Mouse (Mus musculus): ENCODE results near the gene Arhgap15. TPM values are rescaled to one million over a fixed set of nuclear protein-coding genes. Genes with fewer than 3 reads are reported as not detected.

Gene Arhgap15
- polyA plus RNA-seq, 1 experiment = 0.20 TPM

GRCm38 (mm10) chr2:43992510-43992909 lies 243.9 kb downstream of the Arhgap15 start:
- Histone ChIP-seq H3K27ac (ENCODE audit: insufficient read depth, low read depth, low read length) (no peak overlapping the region), H3K4me1 (ENCODE audit: control insufficient read depth, insufficient read depth, insufficient read length, low read length) (no peaks in the 10 kb centered on the region), H3K4me3 (ENCODE audit: low read depth, low read length) (no peak overlapping the region), H3K27me3 (ENCODE audit: control insufficient read depth, insufficient read depth, low read length) (no peaks in the 10 kb centered on the region), H3K36me3 (ENCODE audit: control insufficient read depth, insufficient read depth, low read length) (no peaks in the 10 kb centered on the region)
- WGBS = 80% methylated on average over 7 of the region's 7 CpGs
- TF ChIP-seq CTCF (IDR thresholded peaks at IDR 0.05; ENCODE audit: extremely low read depth, insufficient read length, insufficient replicate concordance, low read depth, low read length) (no peak), POLR2A (IDR thresholded peaks at IDR 0.05; ENCODE audit: low read depth, low read length) (no peak)

GRCm38 (mm10) chr2:44002454-44002853 lies 253.8 kb downstream of the Arhgap15 start:
- H3K27ac ChIP-seq (ENCODE audit: insufficient read depth, low read depth, low read length) = no peak overlapping the region
- no peak for TF ChIP-seq POLR2A (IDR thresholded peaks at IDR 0.05; ENCODE audit: low read depth, low read length)
- TF ChIP-seq CTCF (IDR thresholded peaks at IDR 0.05; ENCODE audit: extremely low read depth, insufficient read length, insufficient replicate concordance, low read depth, low read length) = no peak
- WGBS = 84% methylated on average over 1 of the region's 1 CpGs
- no peaks in the 10 kb centered on the region for H3K36me3 ChIP-seq (ENCODE audit: control insufficient read depth, insufficient read depth, low read length)
- H3K4me3 ChIP-seq (ENCODE audit: low read depth, low read length) = no peak overlapping the region
- H3K27me3 ChIP-seq (ENCODE audit: control insufficient read depth, insufficient read depth, low read length) = no peaks in the 10 kb centered on the region
- no peaks in the 10 kb centered on the region for H3K4me1 ChIP-seq (ENCODE audit: control insufficient read depth, insufficient read depth, insufficient read length, low read length)

GRCm38 (mm10) chr2:44010249-44010648 lies 261.6 kb downstream of the Arhgap15 start:
- no peaks in the 10 kb centered on the region for H3K36me3 ChIP-seq (ENCODE audit: control insufficient read depth, insufficient read depth, low read length)
- no peaks in the 10 kb centered on the region for H3K27me3 ChIP-seq (ENCODE audit: control insufficient read depth, insufficient read depth, low read length)
- H3K4me1 ChIP-seq (ENCODE audit: control insufficient read depth, insufficient read depth, insufficient read length, low read length) = no peaks in the 10 kb centered on the region
- no peak overlapping the region for H3K27ac ChIP-seq (ENCODE audit: insufficient read depth, low read depth, low read length)
- TF ChIP-seq CTCF (IDR thresholded peaks at IDR 0.05; ENCODE audit: extremely low read depth, insufficient read length, insufficient replicate concordance, low read depth, low read length) (no peak), POLR2A (IDR thresholded peaks at IDR 0.05; ENCODE audit: low read depth, low read length) (no peak)
- no peak overlapping the region for H3K4me3 ChIP-seq (ENCODE audit: low read depth, low read length)
- WGBS = 63% methylated on average over 1 of the region's 1 CpGs

DNA sequence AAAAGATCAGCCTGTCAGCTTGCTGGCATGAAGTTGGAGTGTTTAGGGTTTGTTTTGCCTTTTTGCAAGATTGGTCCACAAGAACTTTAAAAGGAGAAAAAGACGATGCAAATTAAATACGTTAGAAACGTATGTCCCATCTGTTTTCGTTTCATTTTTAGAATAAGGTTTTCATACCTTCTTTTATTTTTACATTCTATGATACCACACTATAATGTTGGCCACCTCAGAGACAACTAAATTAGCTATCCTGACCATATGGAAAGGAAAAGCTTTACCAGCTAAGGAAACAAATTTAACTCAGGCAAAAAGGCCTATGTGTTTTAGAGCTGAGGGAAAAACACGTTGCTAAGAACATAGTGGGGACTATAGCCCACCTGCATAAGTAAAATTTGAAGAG lies 264.8 kb downstream of the Arhgap15 start:
- H3K4me3 ChIP-seq (ENCODE audit: low read depth, low read length) = no peak overlapping the region
- 92% methylated on average over 5 of the region's 5 CpGs for WGBS
- H3K4me1 ChIP-seq (ENCODE audit: control insufficient read depth, insufficient read depth, insufficient read length, low read length) = no peaks in the 10 kb centered on the region
- no peak overlapping the region for H3K27ac ChIP-seq (ENCODE audit: insufficient read depth, low read depth, low read length)
- no peak for TF ChIP-seq CTCF (IDR thresholded peaks at IDR 0.05; ENCODE audit: extremely low read depth, insufficient read length, insufficient replicate concordance, low read depth, low read length)
- H3K27me3 ChIP-seq (ENCODE audit: control insufficient read depth, insufficient read depth, low read length) = no peaks in the 10 kb centered on the region
- no peaks in the 10 kb centered on the region for H3K36me3 ChIP-seq (ENCODE audit: control insufficient read depth, insufficient read depth, low read length)

DNA sequence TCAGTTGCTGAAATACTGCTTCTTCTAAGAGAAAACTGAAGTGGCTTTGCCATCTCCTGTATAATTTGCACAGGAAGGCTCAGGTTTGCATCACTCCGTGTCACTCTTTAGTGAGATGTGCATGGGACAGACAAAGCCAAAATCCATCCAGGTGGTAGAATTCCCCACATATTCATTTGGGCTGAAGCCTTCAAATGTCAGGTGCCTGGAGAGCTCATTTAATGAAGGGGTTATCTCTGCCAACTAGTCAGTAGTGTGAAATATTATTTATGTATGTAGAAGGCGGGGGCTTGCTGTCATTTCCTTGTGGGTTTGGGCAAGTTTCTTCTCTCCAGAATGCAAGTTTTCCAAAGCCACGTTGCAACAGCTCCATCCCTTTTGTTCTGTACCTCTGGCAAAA lies 268.1 kb downstream of the Arhgap15 start:
- WGBS = 73% methylated on average over 3 of the region's 3 CpGs
- no peaks in the 10 kb centered on the region for H3K4me1 ChIP-seq (ENCODE audit: control insufficient read depth, insufficient read depth, insufficient read length, low read length)
- H3K36me3 ChIP-seq (ENCODE audit: control insufficient read depth, insufficient read depth, low read length) = no peaks in the 10 kb centered on the region
- H3K27me3 ChIP-seq (ENCODE audit: control insufficient read depth, insufficient read depth, low read length) = no peaks in the 10 kb centered on the region
- H3K4me3 ChIP-seq (ENCODE audit: low read depth, low read length) = no peak overlapping the region
- TF ChIP-seq CTCF (IDR thresholded peaks at IDR 0.05; ENCODE audit: extremely low read depth, insufficient read length, insufficient replicate concordance, low read depth, low read length) (no peak), POLR2A (IDR thresholded peaks at IDR 0.05; ENCODE audit: low read depth, low read length) (no peak)
- H3K27ac ChIP-seq (ENCODE audit: insufficient read depth, low read depth, low read length) = no peak overlapping the region

DNA sequence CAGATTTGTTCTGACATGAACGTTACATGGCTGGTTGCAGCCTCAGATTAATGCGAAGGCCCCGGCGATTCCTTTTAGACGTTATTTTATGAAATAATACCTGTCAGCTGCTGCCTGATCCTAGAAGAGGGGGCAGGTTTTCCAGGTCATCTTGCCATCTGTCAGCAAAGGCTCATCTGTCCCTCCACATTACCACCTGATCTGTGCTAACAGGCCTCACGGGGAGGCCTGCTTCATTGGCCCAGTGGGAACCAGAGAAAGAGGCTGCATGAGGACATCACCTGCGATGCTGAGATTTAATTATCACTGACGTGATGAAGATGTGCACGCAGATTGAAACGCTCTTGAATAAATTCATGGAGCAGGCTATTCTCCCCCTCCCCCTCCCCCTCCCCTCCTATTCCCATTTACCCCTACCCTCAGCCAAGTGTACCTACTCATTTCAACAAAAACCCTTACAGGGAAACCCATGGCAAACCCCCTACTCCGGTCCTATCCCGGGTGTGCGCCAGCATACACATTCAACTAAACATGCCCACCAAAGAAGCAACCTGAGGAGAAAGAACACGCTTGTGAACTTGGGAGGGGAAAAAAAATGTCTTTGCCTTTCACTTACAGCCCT lies 268.9 kb downstream of the Arhgap15 start:
- Histone ChIP-seq H3K4me3 (ENCODE audit: low read depth, low read length) (no peak overlapping the region), H3K36me3 (ENCODE audit: control insufficient read depth, insufficient read depth, low read length) (no peaks in the 10 kb centered on the region), H3K27me3 (ENCODE audit: control insufficient read depth, insufficient read depth, low read length) (no peaks in the 10 kb centered on the region), H3K27ac (ENCODE audit: insufficient read depth, low read depth, low read length) (no peak overlapping the region), H3K4me1 (ENCODE audit: control insufficient read depth, insufficient read depth, insufficient read length, low read length) (no peaks in the 10 kb centered on the region)
- TF ChIP-seq POLR2A (IDR thresholded peaks at IDR 0.05; ENCODE audit: low read depth, low read length) = no peak
- TF ChIP-seq CTCF (IDR thresholded peaks at IDR 0.05; ENCODE audit: extremely low read depth, insufficient read length, insufficient replicate concordance, low read depth, low read length) = no peak
- 84% methylated on average over 14 of the region's 14 CpGs for WGBS

DNA sequence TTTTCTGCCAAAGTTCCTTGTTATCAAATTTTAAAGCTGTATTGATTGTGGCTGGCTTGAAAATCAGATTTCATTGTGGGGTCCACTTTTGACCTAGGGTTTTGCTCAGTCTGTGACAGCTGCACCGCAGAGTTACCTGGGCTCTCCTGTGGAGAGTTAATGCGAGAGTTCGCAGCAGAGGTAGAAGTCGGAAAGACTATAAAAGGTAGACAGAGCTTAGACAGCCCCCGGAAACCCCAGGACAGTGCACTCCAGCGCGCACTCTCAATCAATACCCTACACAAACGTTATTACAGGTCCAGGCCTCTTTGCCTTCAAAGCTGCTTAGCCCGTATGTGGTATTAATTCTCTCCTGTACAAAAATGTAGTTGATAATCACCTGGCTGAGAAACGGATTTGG lies 269.4 kb downstream of the Arhgap15 start:
- H3K27me3 ChIP-seq (ENCODE audit: control insufficient read depth, insufficient read depth, low read length) = no peaks in the 10 kb centered on the region
- H3K4me3 ChIP-seq (ENCODE audit: low read depth, low read length) = no peak overlapping the region
- H3K36me3 ChIP-seq (ENCODE audit: control insufficient read depth, insufficient read depth, low read length) = no peaks in the 10 kb centered on the region
- 59% methylated on average over 10 of the region's 10 CpGs for WGBS
- H3K27ac ChIP-seq (ENCODE audit: insufficient read depth, low read depth, low read length) = no peak overlapping the region
- TF ChIP-seq POLR2A (IDR thresholded peaks at IDR 0.05; ENCODE audit: low read depth, low read length) (no peak), CTCF (IDR thresholded peaks at IDR 0.05; ENCODE audit: extremely low read depth, insufficient read length, insufficient replicate concordance, low read depth, low read length) (no peak)
- no peaks in the 10 kb centered on the region for H3K4me1 ChIP-seq (ENCODE audit: control insufficient read depth, insufficient read depth, insufficient read length, low read length)

All from small intestine, adult 2 months (tissue).